Mouse (Mus musculus) effector memory CD4-positive, alpha-beta T cell, adult 7 months (primary cell): ENCODE measurements around the gene Olfr16. TPM values are rescaled to one million over a fixed set of nuclear protein-coding genes. Genes with fewer than 3 reads are reported as not detected.

Experiments used
- polyA plus RNA-seq: library from polyadenylated mRNA; unstranded; fragments of 100-300 nt; shearing (Covaris generic); gene quantifications from one replicate; pipeline ENCODE4 v1.2.1, GENCODE M21; 2017

Gene Olfr16
- polyA plus RNA-seq: not detected

GRCm38 (mm10) chr1:172950160-172950559, at the start of gene Olfr16:
Gene Olfr16, plus strand, starts transcription at chr1:172950409.

Other genes with a start within 250 kb of the Olfr16 start
- gene Apcs, start 55.4 kb upstream of the Olfr16 start, polyA plus RNA-seq: not detected
- not detected for gene Olfr1408, start 187.0 kb downstream of the Olfr16 start, polyA plus RNA-seq
- 0.21 TPM for gene Olfr1406, start 240.2 kb downstream of the Olfr16 start, polyA plus RNA-seq
- not detected for gene Olfr218, start 247.4 kb downstream of the Olfr16 start, polyA plus RNA-seq